Mouse (Mus musculus) intestine, embryonic 16.5 days (tissue): ENCODE data around the gene S100a4. TPM values are rescaled to one million over a fixed set of nuclear protein-coding genes. Genes with fewer than 3 reads are reported as not detected.

Experiments
- ATAC-seq: fragments of 200-750 bp; cut with Nextera tagmentation; 2 replicates; pipeline ENCODE4 v1.8.0; 2017; ENCODE audit warnings: moderate TSS enrichment, moderate library complexity
- H3K27ac ChIP-seq: fragments of 300-500 bp; sonication (generic); 2 replicates; pipeline ENCODE4 v1.5.1; 2014; ENCODE audit warnings: mild to moderate bottlenecking, low read length
- H3K27me3 ChIP-seq: fragments of 300-500 bp; sonication (generic); replicated peaks from 2 replicates; pipeline ENCODE4 v1.6.1; 2014; ENCODE audit warnings: low read length, control low read depth, mixed read lengths; ENCODE audit not compliant: control insufficient read depth, insufficient read depth
- H3K36me3 ChIP-seq: fragments of 300-500 bp; sonication (generic); 2 replicates; pipeline ENCODE4 v1.6.1; 2014; ENCODE audit warnings: low read length, control low read depth; ENCODE audit not compliant: control insufficient read depth, insufficient read depth
- H3K4me1 ChIP-seq: fragments of 300-500 bp; sonication (generic); 2 replicates; pipeline ENCODE4 v1.6.1; 2014; ENCODE audit warnings: low read length, control low read depth, mixed read lengths; ENCODE audit not compliant: control insufficient read depth, insufficient read depth
- H3K4me2 ChIP-seq: fragments of 300-500 bp; sonication (generic); 2 replicates; pipeline ENCODE4 v1.6.1; 2014; ENCODE audit warnings: low read depth, low read length, control low read depth
- H3K4me3 ChIP-seq: fragments of 300-500 bp; sonication (generic); 2 replicates; pipeline ENCODE4 v1.5.1; 2014; ENCODE audit warnings: mild to moderate bottlenecking, low read length
- H3K9ac ChIP-seq: fragments of 300-500 bp; sonication (generic); 2 replicates; pipeline ENCODE4 v1.6.1; 2014; ENCODE audit warnings: low read depth, low read length
- H3K9me3 ChIP-seq: fragments of 300-500 bp; sonication (generic); 2 replicates; pipeline ENCODE4 v1.6.1; 2016; ENCODE audit warnings: low read length, control low read depth; ENCODE audit not compliant: control insufficient read depth
- WGBS: fragments of 180-500 bp; shearing (Covaris S2); extraction: QIAGEN DNeasy Blood & Tissue Kit; methylation state at CpG from one replicate; pipeline ENCODE4 v1.1.7; 2014; 5-methylcytosine and 5-hydroxymethylcytosine counted together
- polyA plus RNA-seq: library from polyadenylated mRNA; unstranded; fragments of >200 nt; fragmentation: Nextera tagmentation; extraction: Ambion mirVana; gene quantifications from 2 replicates; pipeline ENCODE4 v1.2.1, GENCODE M21; 2015

S100a4 gene
- polyA plus RNA-seq, 1 experiment from 2014 or later: 4.0 TPM

GRCm38 (mm10) chr3:90613461-90614147 is 10.0 kb downstream of the S100a4 start:
- peak overlapping the region; percentile 51 for H3K4me3 ChIP-seq

GRCm38 (mm10) chr3:90614148-90614530 is 10.6 kb downstream of the S100a4 start:
- no peak overlapping the region; the same call in 1 of the 2 replicates for H3K9ac ChIP-seq
- no peak for ATAC-seq
- peak overlapping the region; percentile 86 for H3K4me2 ChIP-seq
- H3K36me3 ChIP-seq: no peaks in the 10 kb centered on the region
- H3K9me3 ChIP-seq: no peaks in the 10 kb centered on the region
- no peaks in the 10 kb centered on the region for H3K27me3 ChIP-seq
- peaks cover 20% of the 10 kb centered on the region for H3K4me1 ChIP-seq
- 76% methylated on average over 6 of the region's 6 CpGs for WGBS
- H3K27ac ChIP-seq: peak overlapping the region; percentile 82
- H3K4me3 ChIP-seq: peak overlapping the region; percentile 51

More at GRCm38 (mm10) chr3:90613461-90614147, 10.0 kb downstream of the S100a4 start:
- H3K27me3 ChIP-seq: no peaks in the 10 kb centered on the region
- H3K36me3 ChIP-seq: no peaks in the 10 kb centered on the region
- H3K4me1 ChIP-seq: peaks cover 23% of the 10 kb centered on the region
- H3K4me2 ChIP-seq: peak overlapping the region; percentile 86
- peak overlapping the region; percentile 67 for H3K9ac ChIP-seq
- ATAC-seq: peak; percentile 5; the same call in 1 of the 2 replicates
- 69% methylated on average over 7 of the region's 7 CpGs for WGBS
- peak overlapping the region; percentile 82 for H3K27ac ChIP-seq
- no peaks in the 10 kb centered on the region for H3K9me3 ChIP-seq

- ATAC-seq: peak; percentile 84
- peak overlapping the region; percentile 0 for H3K9ac ChIP-seq
- peak overlapping the region; percentile 82 for H3K27ac ChIP-seq
- peaks cover 19% of the 10 kb centered on the region for H3K4me1 ChIP-seq
- H3K36me3 ChIP-seq: no peaks in the 10 kb centered on the region
- 48% methylated on average over 11 of the region's 11 CpGs for WGBS
- no peaks in the 10 kb centered on the region for H3K9me3 ChIP-seq
- H3K27me3 ChIP-seq: no peaks in the 10 kb centered on the region
- H3K4me2 ChIP-seq: peak overlapping the region; percentile 86
- H3K4me3 ChIP-seq: peak overlapping the region; percentile 51
Observed at GRCm38 (mm10) chr3:90614611-90615251, 11.2 kb downstream of the S100a4 start.

GRCm38 (mm10) chr3:90615415-90615814 is 11.8 kb downstream of the S100a4 start:
- Histone ChIP-seq H3K36me3 (no peaks in the 10 kb centered on the region), H3K4me1 (peaks cover 17% of the 10 kb centered on the region), H3K9me3 (no peaks in the 10 kb centered on the region), H3K27ac (peak overlapping the region; percentile 82), H3K4me2 (peak overlapping the region; percentile 86; the same call in 1 of the 2 replicates), H3K4me3 (peak overlapping the region; percentile 31), H3K27me3 (no peaks in the 10 kb centered on the region), H3K9ac (peak overlapping the region; percentile 0; the same call in 1 of the 2 replicates)
- peak; percentile 70 for ATAC-seq
- 5% methylated on average over 7 of the region's 7 CpGs for WGBS

GRCm38 (mm10) chr3:90615911-90616310 is 12.3 kb downstream of the S100a4 start:
- Histone ChIP-seq H3K4me1 (peaks cover 17% of the 10 kb centered on the region), H3K4me2 (no peak overlapping the region), H3K4me3 (peak overlapping the region; percentile 31; the same call in 1 of the 2 replicates), H3K9ac (no peak overlapping the region), H3K9me3 (no peaks in the 10 kb centered on the region), H3K27me3 (no peaks in the 10 kb centered on the region), H3K36me3 (no peaks in the 10 kb centered on the region), H3K27ac (no peak overlapping the region)
- no peak for ATAC-seq
- 84% methylated on average over 1 of the region's 1 CpGs for WGBS

- 6% methylated on average over 1 of the region's 1 CpGs for WGBS
- Histone ChIP-seq H3K27me3 (no peaks in the 10 kb centered on the region), H3K9ac (no peak overlapping the region), H3K4me1 (peaks cover 24% of the 10 kb centered on the region), H3K9me3 (no peaks in the 10 kb centered on the region), H3K4me2 (no peak overlapping the region), H3K36me3 (no peaks in the 10 kb centered on the region), H3K27ac (no peak overlapping the region), H3K4me3 (no peak overlapping the region)
- ATAC-seq: no peak
Observed at GRCm38 (mm10) chr3:90617586-90617985, 14.0 kb downstream of the S100a4 start.

GRCm38 (mm10) chr3:90621552-90621951 is 18.0 kb downstream of the S100a4 start:
- no peak overlapping the region for H3K4me2 ChIP-seq
- H3K9ac ChIP-seq: no peak overlapping the region
- ATAC-seq: no peak
- WGBS: 52% methylated on average over 7 of the region's 7 CpGs
- no peaks in the 10 kb centered on the region for H3K27me3 ChIP-seq
- peaks cover 27% of the 10 kb centered on the region for H3K4me1 ChIP-seq
- H3K4me3 ChIP-seq: no peak overlapping the region
- no peak overlapping the region for H3K27ac ChIP-seq
- no peaks in the 10 kb centered on the region for H3K36me3 ChIP-seq
- no peaks in the 10 kb centered on the region for H3K9me3 ChIP-seq

GRCm38 (mm10) chr3:90623435-90624071 is 20.0 kb downstream of the S100a4 start:
- Histone ChIP-seq H3K9me3 (no peaks in the 10 kb centered on the region), H3K36me3 (no peaks in the 10 kb centered on the region), H3K27ac (peak overlapping the region; percentile 47; the same call in 1 of the 2 replicates), H3K9ac (no peak overlapping the region), H3K27me3 (no peaks in the 10 kb centered on the region), H3K4me2 (no peak overlapping the region), H3K4me1 (peaks cover 27% of the 10 kb centered on the region), H3K4me3 (no peak overlapping the region)
- 21% methylated on average over 2 of the region's 2 CpGs for WGBS
- no peak for ATAC-seq

- H3K9me3 ChIP-seq: no peaks in the 10 kb centered on the region
- H3K27ac ChIP-seq: peak overlapping the region; percentile 97
- ATAC-seq: no peak
- no peak overlapping the region for H3K4me3 ChIP-seq
- no peaks in the 10 kb centered on the region for H3K27me3 ChIP-seq
- 77% methylated on average over 5 of the region's 5 CpGs for WGBS
- peaks cover 27% of the 10 kb centered on the region for H3K4me1 ChIP-seq
- no peaks in the 10 kb centered on the region for H3K36me3 ChIP-seq
- H3K4me2 ChIP-seq: no peak overlapping the region
- no peak overlapping the region for H3K9ac ChIP-seq
Observed at GRCm38 (mm10) chr3:90625496-90625895, 21.9 kb downstream of the S100a4 start.
